Mouse (Mus musculus) ES-Bruce4 (cell line): ENCODE measurements around the gene Zfp217. TPM values are rescaled to one million over a fixed set of nuclear protein-coding genes. Genes with fewer than 3 reads are reported as not detected.

Experiments
- H3K27ac ChIP-seq: 2 replicates; pipeline ENCODE4 v1.5.1; 2012; ENCODE audit warnings: low read length, inconsistent platforms; ENCODE audit not compliant: insufficient read depth
- H3K27me3 ChIP-seq: 2 replicates; pipeline ENCODE4 v1.6.1; 2012; ENCODE audit warnings: mild to moderate bottlenecking, low read length, inconsistent platforms; ENCODE audit not compliant: control insufficient read depth, poor library complexity, insufficient read depth, severe bottlenecking
- H3K36me3 ChIP-seq: 2 replicates; pipeline ENCODE4 v1.6.1; 2012; ENCODE audit warnings: inconsistent platforms, mild to moderate bottlenecking, low read length, moderate library complexity; ENCODE audit not compliant: control insufficient read depth, poor library complexity, insufficient read depth, severe bottlenecking
- H3K4me1 ChIP-seq: one replicate; pipeline ENCODE4 v1.8.1; 2011; ENCODE audit warnings: low read length; ENCODE audit not compliant: control insufficient read depth, insufficient read depth
- H3K4me3 ChIP-seq: 2 replicates; pipeline ENCODE4 v1.5.1; 2011; ENCODE audit warnings: low read depth, mild to moderate bottlenecking, low read length
- H3K9ac ChIP-seq: 2 replicates; pipeline ENCODE4 v1.6.1; 2012; ENCODE audit warnings: low read depth, mild to moderate bottlenecking, inconsistent platforms; ENCODE audit not compliant: poor library complexity, severe bottlenecking
- H3K9me3 ChIP-seq: replicated peaks from 2 replicates; pipeline ENCODE4 v1.6.1; 2012; ENCODE audit warnings: mild to moderate bottlenecking, low read length, inconsistent platforms; ENCODE audit not compliant: control insufficient read depth, poor library complexity, insufficient read depth, severe bottlenecking
- CTCF ChIP-seq: IDR thresholded peaks from one replicate; pipeline ENCODE4 v1.8.1; 2011; ENCODE audit warnings: low read depth, low read length
- EP300 ChIP-seq: IDR thresholded peaks from 2 replicates; pipeline ENCODE4 v1.6.1; 2011; ENCODE audit warnings: low read depth, low read length; ENCODE audit not compliant: insufficient read depth
- POLR2A ChIP-seq: IDR thresholded peaks from one replicate; pipeline ENCODE4 v1.8.1; 2011; ENCODE audit warnings: low read length; ENCODE audit not compliant: insufficient read depth
- polyA plus RNA-seq: library from polyadenylated mRNA; stranded (reverse); fragments of >200 nt; gene quantifications from 2 replicates; pipeline ENCODE4 v1.2.4, GENCODE M21; 2011; ENCODE audit warnings: low read depth; ENCODE audit not compliant: missing spikeins, insufficient read depth, insufficient read length

Gene Zfp217
- polyA plus RNA-seq, 1 experiment, result 39.6 TPM

- H3K9ac ChIP-seq, result no peak overlapping the region
- TF ChIP-seq CTCF (no peak), EP300 (no peak), POLR2A (no peak)
- no peak overlapping the region for H3K4me3 ChIP-seq
- no peak overlapping the region for H3K27ac ChIP-seq
- no peaks in the 10 kb centered on the region for H3K9me3 ChIP-seq
- peaks cover 27% of the 10 kb centered on the region for H3K36me3 ChIP-seq
- H3K4me1 ChIP-seq, result peaks cover 4% of the 10 kb centered on the region
- no peaks in the 10 kb centered on the region for H3K27me3 ChIP-seq
Observed at GRCm38 (mm10) chr2:170122197-170122596, 25.7 kb downstream of the Zfp217 start.

GRCm38 (mm10) chr2:170120139-170121027, 27.5 kb downstream of the Zfp217 start:
- Histone ChIP-seq H3K36me3 (peaks cover 37% of the 10 kb centered on the region), H3K9ac (no peak overlapping the region), H3K4me3 (no peak overlapping the region), H3K4me1 (peaks cover 3% of the 10 kb centered on the region), H3K27ac (no peak overlapping the region), H3K9me3 (no peaks in the 10 kb centered on the region), H3K27me3 (no peaks in the 10 kb centered on the region)
- no peak for TF ChIP-seq EP300
- no peak for TF ChIP-seq POLR2A
- no peak for TF ChIP-seq CTCF

GRCm38 (mm10) chr2:170116704-170117281, 31.1 kb downstream of the Zfp217 start:
- H3K4me3 ChIP-seq, result no peak overlapping the region
- no peaks in the 10 kb centered on the region for H3K27me3 ChIP-seq
- no peak overlapping the region for H3K9ac ChIP-seq
- peaks cover 3% of the 10 kb centered on the region for H3K4me1 ChIP-seq
- H3K9me3 ChIP-seq, result no peaks in the 10 kb centered on the region
- H3K27ac ChIP-seq, result no peak overlapping the region
- TF ChIP-seq POLR2A, result no peak
- H3K36me3 ChIP-seq, result peaks cover 69% of the 10 kb centered on the region

- no peaks in the 10 kb centered on the region for H3K27me3 ChIP-seq
- H3K4me3 ChIP-seq, result no peak overlapping the region
- H3K9ac ChIP-seq, result no peak overlapping the region
- peaks cover 49% of the 10 kb centered on the region for H3K36me3 ChIP-seq
- H3K4me1 ChIP-seq, result no peaks in the 10 kb centered on the region
- H3K9me3 ChIP-seq, result no peaks in the 10 kb centered on the region
- TF ChIP-seq POLR2A (no peak), EP300 (no peak), CTCF (no peak)
- H3K27ac ChIP-seq, result no peak overlapping the region
Observed at GRCm38 (mm10) chr2:170110306-170110705, 37.6 kb downstream of the Zfp217 start.

- Histone ChIP-seq H3K36me3 (peaks cover 41% of the 10 kb centered on the region), H3K4me1 (no peaks in the 10 kb centered on the region)
- TF ChIP-seq POLR2A, result no peak
- no peak for TF ChIP-seq EP300
- no peak for TF ChIP-seq CTCF
Observed at GRCm38 (mm10) chr2:170109528-170109927, 38.4 kb downstream of the Zfp217 start.

GRCm38 (mm10) chr2:170107791-170108190, 40.1 kb downstream of the Zfp217 start:
- no peak overlapping the region for H3K9ac ChIP-seq
- TF ChIP-seq CTCF (no peak), EP300 (no peak), POLR2A (no peak)
- peaks cover 24% of the 10 kb centered on the region for H3K36me3 ChIP-seq
- H3K4me1 ChIP-seq, result no peaks in the 10 kb centered on the region
- H3K27me3 ChIP-seq, result no peaks in the 10 kb centered on the region
- no peak overlapping the region for H3K4me3 ChIP-seq
- no peak overlapping the region for H3K27ac ChIP-seq
- H3K9me3 ChIP-seq, result no peaks in the 10 kb centered on the region

More at GRCm38 (mm10) chr2:170109528-170109927, 38.4 kb downstream of the Zfp217 start:
- no peak overlapping the region for H3K27ac ChIP-seq
- no peaks in the 10 kb centered on the region for H3K27me3 ChIP-seq
- no peaks in the 10 kb centered on the region for H3K9me3 ChIP-seq
- H3K9ac ChIP-seq, result no peak overlapping the region
- H3K4me3 ChIP-seq, result no peak overlapping the region
